Mouse (Mus musculus): ENCODE results near the gene Tgif1.

DNA sequence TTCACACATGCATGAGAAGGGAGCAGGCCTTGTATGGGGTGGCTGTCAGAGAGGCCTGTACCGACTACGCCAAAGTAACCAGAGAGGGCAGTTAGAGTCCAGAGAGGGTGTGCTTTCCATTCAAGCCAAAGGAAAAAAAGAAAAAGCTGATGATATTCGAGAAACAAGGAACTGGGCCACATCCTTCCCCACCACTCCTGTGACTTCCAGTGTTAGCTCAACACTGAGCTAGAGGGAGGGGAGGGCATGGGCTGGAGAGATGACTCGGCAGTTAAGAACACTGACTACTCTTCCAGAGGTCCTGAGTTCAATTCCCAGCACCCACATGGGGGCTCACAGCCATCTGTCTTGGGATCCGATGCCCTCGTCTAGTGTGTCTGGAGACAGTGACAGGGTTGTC is 24.1 kb downstream of the Tgif1 start:
- TF ChIP-seq CTCF (conservative IDR thresholded peaks at IDR 0.05; ENCODE audit: low read length) (no peak), POU5F1 (IDR thresholded peaks at IDR 0.05; ENCODE audit: borderline replicate concordance, low read length) (no peak), NANOG (IDR thresholded peaks at IDR 0.05; ENCODE audit: borderline replicate concordance, low read length) (no peak)
